Mouse (Mus musculus) left cerebral cortex, adult 11 months (tissue): ENCODE data around the gene Tex30.
"Not testable (repeated sequence)": the region's sequence is repeated elsewhere in the genome, so short reads cannot be mapped to it uniquely, and the experiment has no call there.

ENCODE experiments used
- DNase-seq: peaks from one replicate; pipeline ENCODE4 v3.0.0; 2022; ENCODE audit warnings: low spot score

Tex30 gene

DNA sequence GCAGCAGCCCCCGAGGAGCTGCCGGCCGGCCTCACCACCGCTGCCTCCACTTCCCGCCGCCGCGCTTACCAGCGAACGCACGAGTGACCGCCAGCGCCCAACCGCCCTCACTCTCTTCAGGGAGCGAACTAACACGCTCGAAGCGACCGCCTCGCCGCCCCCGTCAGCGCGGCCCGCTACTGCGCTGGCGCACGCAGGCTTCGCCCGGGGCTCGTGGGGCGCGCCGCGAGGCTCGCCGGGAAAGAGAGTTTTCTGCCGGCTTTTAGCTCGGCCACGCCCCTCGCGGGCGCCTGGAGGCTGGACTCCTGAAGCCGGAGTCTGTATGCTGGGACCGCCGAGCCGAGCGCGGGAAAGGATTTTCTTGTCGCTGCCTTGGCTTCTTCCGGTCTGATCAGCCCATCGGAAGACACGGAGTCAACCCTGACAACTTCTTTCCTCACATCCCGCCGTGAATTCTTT lies at the start of gene Tex30:
Gene Tex30 (minus strand): TSS at position 183 of the 459 bp plus-strand sequence.
- peak; percentile 88 for DNase-seq

GRCm38 (mm10) chr1:44148706-44149105 lies 46.5 kb upstream of the Tex30 start:
- no peak for DNase-seq

DNA sequence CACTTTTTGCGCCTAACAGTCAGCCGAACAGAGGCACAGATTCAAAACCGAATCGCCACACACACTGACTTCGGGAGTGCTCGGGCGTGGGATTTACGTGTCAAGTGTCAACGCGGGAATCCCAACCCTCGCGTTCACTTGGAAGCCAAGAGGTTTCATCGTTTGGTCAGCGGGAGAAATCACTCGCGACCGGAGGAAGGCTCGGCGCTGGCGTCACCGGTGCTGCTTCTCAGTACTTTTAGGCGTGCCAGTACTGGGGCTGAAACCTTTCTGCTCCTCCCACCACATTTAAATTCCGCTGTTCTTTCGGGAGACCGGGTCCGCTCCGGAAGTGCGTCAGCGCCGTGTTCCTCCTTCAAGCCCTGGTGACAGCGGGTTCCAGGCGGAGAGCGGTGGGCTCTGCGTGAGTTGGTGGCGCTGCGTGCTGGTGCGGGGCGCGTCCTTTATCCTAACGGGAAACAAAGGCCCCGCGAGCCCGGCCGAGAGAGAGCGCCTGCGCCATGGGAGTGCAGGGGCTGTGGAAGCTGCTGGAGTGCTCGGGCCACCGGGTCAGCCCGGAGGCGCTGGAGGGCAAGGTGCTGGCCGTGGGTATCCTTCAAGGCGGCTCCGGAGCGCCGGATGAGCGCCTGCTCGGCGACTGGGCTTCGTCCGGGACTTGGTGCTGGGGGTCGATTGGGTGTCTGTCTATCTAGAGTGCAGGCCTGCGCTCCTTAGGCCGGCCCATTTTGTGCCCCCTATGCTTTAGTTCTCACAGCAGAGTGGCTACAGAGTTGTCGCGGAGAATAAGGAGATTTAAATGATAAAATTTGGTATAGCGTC lies 45.5 kb upstream of the Tex30 start, which contains the start of gene Ercc5:
Gene Ercc5 (plus strand): TSS at position 182 of the 819 bp plus-strand sequence.
- DNase-seq: peak; percentile 77

DNA sequence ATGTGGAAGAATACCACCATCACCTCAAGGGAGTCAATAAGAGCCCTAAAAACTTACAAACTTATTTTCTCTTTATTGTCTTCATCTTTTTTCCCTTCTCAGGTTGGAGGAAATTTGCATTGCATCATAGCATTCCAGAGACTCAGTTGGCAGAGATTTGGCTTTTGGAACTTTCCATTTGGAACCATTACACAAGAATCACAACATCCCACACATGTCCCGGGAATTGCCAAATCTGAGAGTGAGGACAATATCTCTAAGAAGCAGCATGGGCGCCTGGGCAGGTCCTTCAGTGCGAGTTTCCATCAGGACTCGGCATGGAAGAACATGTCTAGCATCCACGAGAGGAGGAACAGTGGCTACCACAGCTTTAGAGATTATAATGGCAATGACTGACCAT lies 40.5 kb upstream of the Tex30 start:
- no peak for DNase-seq

- DNase-seq: no peak
These were observed 38.0 kb upstream of the Tex30 start for GRCm38 (mm10) chr1:44140232-44140631.

GRCm38 (mm10) chr1:44129929-44130581 lies 27.8 kb upstream of the Tex30 start:
- no peak for DNase-seq

DNA sequence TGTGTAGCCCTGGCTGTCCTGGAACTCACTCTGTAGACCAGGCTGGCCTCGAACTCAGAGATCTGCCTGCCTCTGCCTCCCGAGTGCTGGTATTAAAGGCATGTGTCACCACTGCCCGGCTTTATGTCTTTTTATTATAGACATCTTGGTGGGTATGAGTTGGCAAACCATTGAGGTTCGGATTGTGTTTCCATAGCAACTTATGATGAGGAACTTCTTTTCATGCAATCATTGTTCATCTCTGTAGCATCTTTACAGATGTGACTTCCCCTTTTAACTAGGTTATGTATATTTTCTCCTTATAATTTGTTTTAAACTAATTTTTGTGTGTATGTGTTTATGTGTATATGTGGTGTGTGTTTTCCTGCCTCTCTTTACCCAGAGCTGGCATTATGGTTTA lies 23.3 kb upstream of the Tex30 start:
- no peak for DNase-seq

DNA sequence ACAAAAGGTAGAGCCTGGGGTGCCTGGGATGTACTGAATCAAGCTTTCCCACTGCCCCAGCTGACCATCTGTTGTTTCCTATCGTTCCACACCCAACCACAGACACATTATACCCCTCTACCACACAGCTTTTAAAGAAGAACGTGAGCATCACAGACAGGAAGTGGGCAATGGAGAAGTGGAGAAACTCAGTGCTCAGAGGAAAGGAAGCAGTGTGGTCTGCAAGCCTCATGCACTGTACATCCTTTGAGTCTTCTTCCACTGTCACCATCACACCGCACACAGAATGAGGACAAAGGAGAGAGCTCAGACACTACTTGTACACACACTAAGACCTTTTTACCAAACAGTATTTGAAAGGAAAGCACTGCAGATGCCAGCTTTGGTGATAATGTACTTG lies 20.0 kb upstream of the Tex30 start:
- DNase-seq: no peak

- DNase-seq: no peak
These were observed 17.8 kb upstream of the Tex30 start for GRCm38 (mm10) chr1:44120074-44120406.

DNA sequence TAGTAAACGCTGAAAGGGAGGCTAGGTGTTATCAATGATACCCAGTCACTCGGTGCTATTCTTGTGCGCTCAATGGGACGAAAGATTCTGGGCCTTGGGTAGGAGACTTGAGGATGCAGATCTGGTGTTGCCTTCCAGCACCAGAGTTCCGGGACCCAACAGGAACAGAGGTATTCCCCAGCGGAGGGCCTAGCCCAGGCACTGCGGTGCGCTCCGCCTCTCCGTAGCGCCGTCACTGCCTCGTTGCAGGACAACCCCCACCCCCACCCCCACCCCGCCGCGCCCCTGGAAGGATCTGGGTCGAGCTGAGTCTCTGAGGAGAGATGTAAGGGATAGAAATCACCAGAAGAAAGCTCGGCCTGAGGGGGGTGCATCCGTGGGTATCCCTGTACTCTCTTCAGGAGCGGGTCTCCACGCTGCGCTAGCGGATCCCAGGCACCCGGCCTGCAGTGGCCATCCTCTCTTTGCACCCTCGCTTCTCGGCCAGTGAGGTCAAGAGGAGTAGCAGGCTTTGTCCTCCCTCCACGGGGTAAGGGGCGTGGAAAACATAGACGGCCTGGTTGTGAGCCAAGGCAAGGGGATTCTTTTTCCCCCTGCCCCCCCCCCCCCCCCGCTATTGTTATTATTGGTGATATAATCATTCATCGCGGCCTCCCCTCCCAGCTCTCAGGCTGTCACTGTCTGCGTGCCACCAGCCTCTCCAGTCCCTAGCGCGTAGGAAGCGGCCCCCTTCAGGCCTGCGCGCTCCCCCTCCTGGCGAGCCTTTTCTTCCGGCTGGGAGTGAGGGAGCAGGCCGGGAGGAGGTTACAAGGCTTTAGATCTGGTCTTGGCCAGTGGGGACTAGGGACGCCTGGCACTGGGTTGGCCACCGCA lies 17.2 kb upstream of the Tex30 start:
- DNase-seq: peak; percentile 61

DNA sequence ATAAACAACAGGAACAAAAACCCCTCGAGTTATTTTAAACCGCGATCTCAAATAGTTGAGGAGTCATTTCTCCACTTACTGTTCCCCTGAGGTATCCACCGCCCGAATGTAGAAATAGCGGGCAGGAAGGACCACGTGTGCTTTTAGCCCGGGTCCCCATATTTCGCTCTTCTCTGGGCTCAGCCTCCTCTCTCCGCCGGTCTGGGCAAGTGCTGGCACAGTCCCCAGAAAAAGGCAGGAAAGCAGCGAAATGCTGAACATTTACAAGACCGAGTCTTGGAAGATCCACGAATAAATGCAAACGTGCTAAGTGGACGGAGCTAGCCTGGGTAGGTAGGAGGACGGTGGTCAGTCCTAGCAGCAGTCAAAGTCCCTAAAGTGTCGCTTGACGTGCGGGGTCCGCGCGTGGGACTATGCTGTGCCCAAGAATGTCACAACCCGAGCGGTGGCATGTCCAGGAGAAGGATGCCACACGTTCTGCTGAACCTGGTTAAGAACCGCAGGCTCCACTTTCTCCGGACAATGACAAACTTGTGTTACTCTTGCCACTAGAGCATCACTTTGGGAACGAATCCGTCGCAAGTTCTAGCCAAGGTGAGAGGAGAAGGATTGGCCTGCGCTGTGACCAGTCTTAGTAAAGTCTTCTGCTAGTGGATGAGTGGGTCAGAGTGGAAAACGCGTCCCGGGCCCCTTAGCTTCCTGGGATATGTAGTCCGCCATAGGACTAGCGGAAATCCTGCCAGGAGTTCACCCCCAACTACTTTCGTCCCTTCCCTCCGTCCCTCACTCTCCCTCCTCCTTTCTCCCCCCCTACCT lies 16.2 kb upstream of the Tex30 start, which contains the start of the genes Kdelc1 and Bivm:
Gene Kdelc1 (minus strand): TSS at position 570 of the 816 bp plus-strand sequence.
Gene Bivm (plus strand): TSS at position 719 of the 816 bp plus-strand sequence.
- DNase-seq: peak; percentile 92

GRCm38 (mm10) chr1:44117571-44117970 lies 15.3 kb upstream of the Tex30 start:
- no peak for DNase-seq

GRCm38 (mm10) chr1:44102939-44103338 lies 698 bp upstream of the Tex30 start:
- DNase-seq: no peak

GRCm38 (mm10) chr1:44101448-44102225 lies 604 bp downstream of the Tex30 start:
- DNase-seq: no peak

- peak; percentile 48 for DNase-seq
These were observed 37.6 kb downstream of the Tex30 start for GRCm38 (mm10) chr1:44064625-44065024.

- no peak for DNase-seq
These were observed 38.8 kb downstream of the Tex30 start for GRCm38 (mm10) chr1:44063439-44063838.

DNA sequence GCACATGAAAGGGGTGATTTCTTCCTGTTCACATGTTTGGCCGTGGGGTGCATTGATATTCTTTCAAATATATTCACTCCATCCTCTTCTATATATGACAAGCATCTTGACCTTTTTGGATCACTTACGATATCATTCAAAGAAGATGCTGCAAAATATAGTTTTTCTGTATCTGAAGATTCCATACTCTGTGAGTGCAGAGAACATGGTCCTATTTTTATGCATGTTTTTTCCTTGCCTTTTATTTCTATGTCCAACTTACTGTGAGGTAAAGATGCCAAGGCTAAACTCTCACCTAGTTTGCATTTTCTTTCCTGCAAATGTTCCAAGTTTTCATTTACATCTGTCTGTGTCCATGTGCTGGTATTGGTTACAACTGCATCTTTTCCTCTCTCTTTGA lies 40.4 kb downstream of the Tex30 start, which contains the start of gene Gm8251:
Gene Gm8251 (minus strand): TSS at position 101 of the 400 bp plus-strand sequence.
- DNase-seq: no peak

- DNase-seq: no peak
These were observed 44.4 kb downstream of the Tex30 start for GRCm38 (mm10) chr1:44057805-44058204.

GRCm38 (mm10) chr1:44046556-44046955 lies 55.7 kb downstream of the Tex30 start:
- DNase-seq: no peak

- not testable (repeated sequence) for DNase-seq
These were observed 56.6 kb downstream of the Tex30 start for GRCm38 (mm10) chr1:44045689-44046088.
